Mouse (Mus musculus) heart, embryonic 16.5 days (tissue): ENCODE results near the gene Abca14. TPM values are rescaled to one million over a fixed set of nuclear protein-coding genes. Genes with fewer than 3 reads are reported as not detected.

Experiments used
- ATAC-seq: fragments of 200-750 bp; cut with Nextera tagmentation; replicated peaks from 2 replicates; pipeline ENCODE4 v1.8.0; 2017; ENCODE audit warnings: moderate number of reproducible peaks; ENCODE audit not compliant: insufficient read depth, low FRiP score; ENCODE audit errors: extremely low read depth
- H3K27ac ChIP-seq: fragments of 300-500 bp; sonication (generic); 2 replicates; pipeline ENCODE4 v1.5.1; 2014; ENCODE audit warnings: mild to moderate bottlenecking, low read length, control low read depth, moderate library complexity
- H3K27me3 ChIP-seq: fragments of 300-500 bp; sonication (generic); 2 replicates; pipeline ENCODE4 v1.6.1; 2014; ENCODE audit warnings: low read length, mixed read lengths; ENCODE audit not compliant: control insufficient read depth, insufficient read depth
- H3K36me3 ChIP-seq: fragments of 300-500 bp; sonication (generic); 2 replicates; pipeline ENCODE4 v1.6.1; 2014; ENCODE audit not compliant: control insufficient read depth, insufficient read depth
- H3K4me1 ChIP-seq: fragments of 300-500 bp; sonication (generic); 2 replicates; pipeline ENCODE4 v1.6.1; 2014; ENCODE audit warnings: low read length, mixed read lengths; ENCODE audit not compliant: control insufficient read depth, insufficient read depth
- H3K4me2 ChIP-seq: fragments of 300-500 bp; sonication (generic); 2 replicates; pipeline ENCODE4 v1.6.1; 2014; ENCODE audit warnings: low read depth, mild to moderate bottlenecking, control low read depth, low read length
- H3K4me3 ChIP-seq: fragments of 300-500 bp; sonication (generic); 2 replicates; pipeline ENCODE4 v1.5.1; 2014; ENCODE audit warnings: mild to moderate bottlenecking, control low read depth, low read length
- H3K9ac ChIP-seq: fragments of 300-500 bp; sonication (generic); 2 replicates; pipeline ENCODE4 v1.6.1; 2014; ENCODE audit warnings: low read length, control low read depth
- H3K9me3 ChIP-seq: fragments of 300-500 bp; sonication (generic); replicated peaks from 2 replicates; pipeline ENCODE4 v1.6.1; 2016; ENCODE audit warnings: low read length; ENCODE audit not compliant: control insufficient read depth
- WGBS: fragments of 180-500 bp; shearing (Covaris S2); extraction: QIAGEN DNeasy Blood & Tissue Kit; methylation state at CpG from one replicate; pipeline ENCODE4 v1.1.7; 2014; 5-methylcytosine and 5-hydroxymethylcytosine counted together
- polyA plus RNA-seq: library from polyadenylated mRNA; unstranded; fragments of >200 nt; fragmentation: Nextera tagmentation; extraction: Ambion mirVana; gene quantifications from 2 replicates; pipeline ENCODE4 v1.2.1, GENCODE M21; 2015

Abca14 gene
- polyA plus RNA-seq, 1 experiment from 2014 or later = not detected

GRCm38 (mm10) chr7:120192816-120193215 lies 10.9 kb upstream of the Abca14 start:
- Histone ChIP-seq H3K27me3 (no peaks in the 10 kb centered on the region), H3K9me3 (no peaks in the 10 kb centered on the region), H3K4me1 (peaks cover 7% of the 10 kb centered on the region), H3K27ac (no peak overlapping the region), H3K4me2 (no peak overlapping the region), H3K36me3 (no peaks in the 10 kb centered on the region), H3K4me3 (no peak overlapping the region), H3K9ac (no peak overlapping the region)
- ATAC-seq = no peak
- WGBS = 71% methylated on average over 6 of the region's 6 CpGs

GRCm38 (mm10) chr7:120195207-120195606 lies 8.6 kb upstream of the Abca14 start:
- no peak for ATAC-seq
- Histone ChIP-seq H3K27ac (no peak overlapping the region), H3K4me3 (no peak overlapping the region), H3K4me2 (no peak overlapping the region), H3K4me1 (peaks cover 3% of the 10 kb centered on the region; the same call in 1 of the 2 replicates), H3K36me3 (no peaks in the 10 kb centered on the region), H3K9ac (no peak overlapping the region), H3K9me3 (no peaks in the 10 kb centered on the region), H3K27me3 (peaks cover 4% of the 10 kb centered on the region)
- WGBS = 79% methylated on average over 4 of the region's 4 CpGs

GRCm38 (mm10) chr7:120201231-120201744 lies 2.5 kb upstream of the Abca14 start:
- 0 out of 2 replicates have a peak, but pooled peaks cover 3% of the 10 kb centered on the region for H3K4me1 ChIP-seq
- no peak overlapping the region for H3K27ac ChIP-seq
- no peaks in the 10 kb centered on the region for H3K9me3 ChIP-seq
- H3K36me3 ChIP-seq = no peaks in the 10 kb centered on the region
- peak overlapping the region; percentile 22 for H3K4me3 ChIP-seq
- peak overlapping the region; percentile 53 for H3K4me2 ChIP-seq
- no peak overlapping the region for H3K9ac ChIP-seq
- peaks cover 27% of the 10 kb centered on the region for H3K27me3 ChIP-seq
- no peak for ATAC-seq
- WGBS = 3% methylated on average over 14 of the region's 14 CpGs

GRCm38 (mm10) chr7:120201771-120202170 lies 2.0 kb upstream of the Abca14 start, which contains the start of gene Crym:
TSS of gene Crym (minus strand) at chr7:120202111.
- ATAC-seq = no peak
- 3% methylated on average over 26 of the region's 26 CpGs for WGBS
- H3K4me2 ChIP-seq = peak within 1 kb of the TSS; percentile 53
- no peaks in the 10 kb centered on the region for H3K9me3 ChIP-seq
- H3K9ac ChIP-seq = no peak within 1 kb of the TSS
- no peaks in the 10 kb centered on the region for H3K36me3 ChIP-seq
- peak within 1 kb of the TSS; percentile 22 for H3K4me3 ChIP-seq
- H3K27ac ChIP-seq = no peak within 1 kb of the TSS
- peaks cover 27% of the 10 kb centered on the region for H3K27me3 ChIP-seq
- H3K4me1 ChIP-seq = 0 out of 2 replicates have a peak, but pooled peaks cover 3% of the 10 kb centered on the region

GRCm38 (mm10) chr7:120205989-120206388 lies 2.2 kb downstream of the Abca14 start:
- Histone ChIP-seq H3K27ac (no peak overlapping the region), H3K9ac (no peak overlapping the region), H3K4me3 (no peak overlapping the region), H3K9me3 (no peaks in the 10 kb centered on the region), H3K27me3 (peaks cover 17% of the 10 kb centered on the region), H3K36me3 (no peaks in the 10 kb centered on the region), H3K4me1 (0 out of 2 replicates have a peak, but pooled peaks cover 3% of the 10 kb centered on the region), H3K4me2 (no peak overlapping the region; the same call in 1 of the 2 replicates)
- 20% methylated on average over 9 of the region's 9 CpGs for WGBS
- no peak for ATAC-seq

GRCm38 (mm10) chr7:120228541-120228940 lies 24.8 kb downstream of the Abca14 start:
- Histone ChIP-seq H3K9ac (no peak overlapping the region), H3K27me3 (no peaks in the 10 kb centered on the region), H3K4me3 (no peak overlapping the region), H3K36me3 (no peaks in the 10 kb centered on the region), H3K4me1 (no peaks in the 10 kb centered on the region), H3K27ac (no peak overlapping the region), H3K9me3 (no peaks in the 10 kb centered on the region), H3K4me2 (no peak overlapping the region)
- no peak for ATAC-seq

- H3K36me3 ChIP-seq = no peaks in the 10 kb centered on the region
- no peaks in the 10 kb centered on the region for H3K4me1 ChIP-seq
- H3K4me2 ChIP-seq = no peak overlapping the region
- no peak overlapping the region for H3K9ac ChIP-seq
- no peaks in the 10 kb centered on the region for H3K9me3 ChIP-seq
- H3K27ac ChIP-seq = no peak overlapping the region
- ATAC-seq = no peak
- no peaks in the 10 kb centered on the region for H3K27me3 ChIP-seq
- no peak overlapping the region for H3K4me3 ChIP-seq
Measured at GRCm38 (mm10) chr7:120241092-120241491, 37.3 kb downstream of the Abca14 start.

GRCm38 (mm10) chr7:120271135-120271991 lies 67.6 kb downstream of the Abca14 start:
- H3K36me3 ChIP-seq = no peaks in the 10 kb centered on the region
- H3K9ac ChIP-seq = no peak overlapping the region
- no peak overlapping the region for H3K4me2 ChIP-seq
- no peak overlapping the region for H3K27ac ChIP-seq
- no peaks in the 10 kb centered on the region for H3K27me3 ChIP-seq
- WGBS = 67% methylated on average over 7 of the region's 7 CpGs
- no peak for ATAC-seq
- no peaks in the 10 kb centered on the region for H3K4me1 ChIP-seq
- H3K4me3 ChIP-seq = no peak overlapping the region
- H3K9me3 ChIP-seq = no peaks in the 10 kb centered on the region

GRCm38 (mm10) chr7:120272110-120272509 lies 68.3 kb downstream of the Abca14 start:
- Histone ChIP-seq H3K9me3 (no peaks in the 10 kb centered on the region), H3K4me2 (no peak overlapping the region), H3K36me3 (no peaks in the 10 kb centered on the region), H3K9ac (no peak overlapping the region), H3K27ac (no peak overlapping the region), H3K4me1 (no peaks in the 10 kb centered on the region), H3K4me3 (no peak overlapping the region), H3K27me3 (no peaks in the 10 kb centered on the region)
- no peak for ATAC-seq
- WGBS = 66% methylated on average over 7 of the region's 7 CpGs
